10 mouse cellular contexts compared by ENCODE assay signal in genomic region chr2:102550910-102551582, GRCm38 (mm10). TPM values are rescaled to one million over a fixed set of nuclear protein-coding genes. Genes with fewer than 3 reads are reported as not detected.
DNase-seq lines count a peak whose midpoint lies in the region; ATAC-seq and TF ChIP-seq lines count a peak whose summit lies in the region.
"Had no signal": no experiment of that assay in that cellular context is flagged by ENCODE, and none has a peak within 500 bp of the region (broad histone marks: within the 10 kb centered on the region; RNA-seq: fewer than 3 reads in every experiment).

No protein-coding gene starts in this region.

- H3K9ac ChIP-seq in embryonic facial prominence, embryonic 11.5 days (replicated peaks; ENCODE audit: low read length), result no peak overlapping the region
- H3K9ac ChIP-seq in limb, embryonic 12.5 days (replicated peaks), result peak overlapping the region; percentile 18; the same call in 1 of the 2 replicates
- H3K9ac ChIP-seq in liver, embryonic 16.5 days (ENCODE audit: low read depth, low read length), result no peak overlapping the region

- no peak for TF ChIP-seq POLR2A in kidney, adult 2 months (IDR thresholded peaks at IDR 0.05; ENCODE audit: low read depth, low read length)

- no peak overlapping the region for H3K4me2 ChIP-seq in embryonic facial prominence, embryonic 11.5 days (ENCODE audit: low read depth, low read length)
- peak overlapping the region; percentile 68 for H3K4me2 ChIP-seq in limb, embryonic 12.5 days
- peak overlapping the region; percentile 30 for H3K4me2 ChIP-seq in liver, embryonic 16.5 days (ENCODE audit: low read depth, low read length)

- no peak overlapping the region for H3K27ac ChIP-seq in embryonic facial prominence, embryonic 11.5 days (replicated peaks; ENCODE audit: low read depth, low read length)
- H3K27ac ChIP-seq in embryonic facial prominence, embryonic 10.5 days (replicated peaks), result no peak overlapping the region
- no peak overlapping the region for H3K27ac ChIP-seq in limb, embryonic 12.5 days
- H3K27ac ChIP-seq in limb, embryonic 10.5 days, result no peak overlapping the region
- peak overlapping the region; percentile 5; the same call in 1 of the 2 replicates for H3K27ac ChIP-seq in kidney, adult 2 months (ENCODE audit: insufficient read depth, low read depth, low read length)
- H3K27ac ChIP-seq in liver, embryonic 16.5 days (ENCODE audit: low read length), result peak overlapping the region; percentile 27; the same call in 1 of the 2 replicates

- H3K4me1 ChIP-seq in embryonic facial prominence, embryonic 11.5 days (ENCODE audit: control insufficient read depth, insufficient read depth, low read length), result no peaks in the 10 kb centered on the region; the same call in 1 of the 2 replicates
- peaks cover 36% of the 10 kb centered on the region for H3K4me1 ChIP-seq in embryonic facial prominence, embryonic 10.5 days
- peaks cover 37% of the 10 kb centered on the region for H3K4me1 ChIP-seq in limb, embryonic 12.5 days (replicated peaks)
- peaks cover 31% of the 10 kb centered on the region for H3K4me1 ChIP-seq in limb, embryonic 10.5 days
- H3K4me1 ChIP-seq in kidney, adult 2 months (ENCODE audit: control insufficient read depth, insufficient read depth, low read length), result peaks cover 12% of the 10 kb centered on the region
- no peaks in the 10 kb centered on the region; the same call in 1 of the 2 replicates for H3K4me1 ChIP-seq in liver, embryonic 16.5 days (ENCODE audit: control insufficient read depth, low read depth, low read length)

- TF ChIP-seq CTCF in kidney, adult 2 months (conservative IDR thresholded peaks at IDR 0.05; ENCODE audit: insufficient read depth, insufficient read length, low read depth, low read length), result no peak

- no peak for ATAC-seq in embryonic facial prominence, embryonic 11.5 days (replicated peaks; ENCODE audit: insufficient number of reproducible peaks, low FRiP score, low TSS enrichment, low read depth)
- ATAC-seq in limb, embryonic 12.5 days (ENCODE audit: insufficient number of reproducible peaks, insufficient read depth, low FRiP score, low TSS enrichment, low read depth), result no peak
- peak; percentile 70 for ATAC-seq in liver, embryonic 16.5 days (ENCODE audit: low read depth)

- H3K27me3 ChIP-seq in embryonic facial prominence, embryonic 11.5 days (ENCODE audit: control insufficient read depth, insufficient read depth, low read length), result 0 out of 2 replicates have a peak, but pooled peaks cover 2% of the 10 kb centered on the region
- H3K27me3 ChIP-seq in embryonic facial prominence, embryonic 10.5 days (replicated peaks; ENCODE audit: low read depth, poor library complexity, severe bottlenecking), result peaks cover 32% of the 10 kb centered on the region
- H3K27me3 ChIP-seq in limb, embryonic 12.5 days, result peaks cover 25% of the 10 kb centered on the region
- H3K27me3 ChIP-seq in limb, embryonic 10.5 days (ENCODE audit: low read depth, poor library complexity, severe bottlenecking), result peaks cover 37% of the 10 kb centered on the region
- no peaks in the 10 kb centered on the region for H3K27me3 ChIP-seq in kidney, adult 2 months (replicated peaks; ENCODE audit: control insufficient read depth, insufficient read depth, low read length)
- H3K27me3 ChIP-seq in liver, embryonic 16.5 days (ENCODE audit: control insufficient read depth, insufficient read depth, low read depth, low read length), result no peaks in the 10 kb centered on the region; the same call in 1 of the 2 replicates

- no peak overlapping the region for H3K4me3 ChIP-seq in embryonic facial prominence, embryonic 11.5 days (ENCODE audit: low read depth, low read length)
- no peak overlapping the region for H3K4me3 ChIP-seq in embryonic facial prominence, embryonic 10.5 days
- peak overlapping the region; percentile 42 for H3K4me3 ChIP-seq in limb, embryonic 12.5 days (replicated peaks)
- H3K4me3 ChIP-seq in limb, embryonic 10.5 days, result no peak overlapping the region
- peak overlapping the region; percentile 4; the same call in 1 of the 2 replicates for H3K4me3 ChIP-seq in kidney, adult 2 months (ENCODE audit: insufficient read depth, low read depth, low read length)
- H3K4me3 ChIP-seq in liver, embryonic 16.5 days (ENCODE audit: low read depth, low read length), result peak overlapping the region; percentile 20

- no peaks in the 10 kb centered on the region for H3K36me3 ChIP-seq in embryonic facial prominence, embryonic 11.5 days (replicated peaks; ENCODE audit: control insufficient read depth, insufficient read depth, low read depth, low read length)
- no peaks in the 10 kb centered on the region for H3K36me3 ChIP-seq in embryonic facial prominence, embryonic 10.5 days (replicated peaks)
- H3K36me3 ChIP-seq in limb, embryonic 12.5 days, result no peaks in the 10 kb centered on the region
- no peaks in the 10 kb centered on the region for H3K36me3 ChIP-seq in limb, embryonic 10.5 days
- no peaks in the 10 kb centered on the region for H3K36me3 ChIP-seq in kidney, adult 2 months (ENCODE audit: control insufficient read depth, insufficient read depth, low read length)
- H3K36me3 ChIP-seq in liver, embryonic 16.5 days (ENCODE audit: control insufficient read depth, insufficient read depth), result no peaks in the 10 kb centered on the region

- peak; percentile 18 for DNase-seq in embryonic facial prominence, embryonic 11.5 days (ENCODE audit: low spot score)
- no peak for DNase-seq in embryonic facial prominence, embryonic 10.5 days (ENCODE audit: low spot score)
- DNase-seq in limb, embryonic 10.5 days (ENCODE audit: low spot score), result no peak
- DNase-seq in kidney, adult 2 months, result peak; percentile 65
- no peak for DNase-seq in MN1 (ENCODE audit: low spot score)
- no peak for DNase-seq in spleen, adult 12 weeks (ENCODE audit: low spot score)
- DNase-seq: cerebellum, adult 11 months; thymus, postnatal 14 days had no signal

- no peaks in the 10 kb centered on the region for H3K9me3 ChIP-seq in embryonic facial prominence, embryonic 11.5 days (replicated peaks; ENCODE audit: control insufficient read depth, low read length)
- no peaks in the 10 kb centered on the region for H3K9me3 ChIP-seq in embryonic facial prominence, embryonic 10.5 days
- H3K9me3 ChIP-seq in limb, embryonic 12.5 days, result no peaks in the 10 kb centered on the region
- H3K9me3 ChIP-seq in limb, embryonic 10.5 days (replicated peaks), result no peaks in the 10 kb centered on the region
- no peaks in the 10 kb centered on the region for H3K9me3 ChIP-seq in liver, embryonic 16.5 days (replicated peaks; ENCODE audit: control insufficient read depth, low read length)

- 26% methylated on average over 6 of the region's 6 CpGs for WGBS in embryonic facial prominence, embryonic 11.5 days
- 36% methylated on average over 6 of the region's 6 CpGs for WGBS in embryonic facial prominence, embryonic 10.5 days
- 27% methylated on average over 6 of the region's 6 CpGs for WGBS in limb, embryonic 12.5 days
- WGBS in limb, embryonic 10.5 days, result 34% methylated on average over 6 of the region's 6 CpGs
- 21% methylated on average over 6 of the region's 6 CpGs for WGBS in kidney, adult 2 months
- WGBS in liver, embryonic 16.5 days (ENCODE audit: insufficient replicate concordance), result 17% methylated on average over 6 of the region's 6 CpGs

RNA-seq across cellular contexts. Expression of gene Pamr1, which starts 1.2 kb away (rescaled TPM):
- polyA plus RNA-seq in embryonic facial prominence, embryonic 11.5 days (2014; fragmentation: Nextera tagmentation; extraction: Ambion mirVana), result 1.6 and 3.0 TPM in 2 replicates
- 0.44 and 0.64 TPM in 2 replicates for polyA plus RNA-seq in embryonic facial prominence, embryonic 10.5 days (2016; fragmentation: Nextera tagmentation; extraction: Ambion mirVana)
- polyA plus RNA-seq in limb, embryonic 12.5 days (2016; fragmentation: Nextera tagmentation; extraction: Ambion mirVana), result 18.8 and 20.6 TPM in 2 replicates
- 0.31 and 1.7 TPM in 2 replicates for polyA plus RNA-seq in limb, embryonic 10.5 days (2016; fragmentation: Nextera tagmentation; extraction: Ambion mirVana)
- polyA plus RNA-seq in kidney, adult 2 months (2012; rRNA removed), result 6.1 and 7.5 TPM in 2 replicates
- 8.6 TPM in 2 replicates for polyA plus RNA-seq in liver, embryonic 16.5 days (2015; fragmentation: Nextera tagmentation; extraction: Ambion mirVana)

Comparison
In these comparisons a context has a peak if more than half of its experiments do, and no peak if none do; other contexts are left out.
1. DNase-seq: peak in embryonic facial prominence, embryonic 11.5 days (single experiment) and kidney, adult 2 months (single experiment); none in embryonic facial prominence, embryonic 10.5 days (single experiment), limb, embryonic 10.5 days (single experiment), MN1 (single experiment) and spleen, adult 12 weeks (single experiment).
2. H3K4me3 ChIP-seq: peak in limb, embryonic 12.5 days (single experiment), kidney, adult 2 months (single experiment) and liver, embryonic 16.5 days (single experiment); none in embryonic facial prominence, embryonic 11.5 days (single experiment), embryonic facial prominence, embryonic 10.5 days (single experiment) and limb, embryonic 10.5 days (single experiment).
3. H3K27ac ChIP-seq: peak in kidney, adult 2 months (single experiment) and liver, embryonic 16.5 days (single experiment); none in embryonic facial prominence, embryonic 11.5 days (single experiment), embryonic facial prominence, embryonic 10.5 days (single experiment), limb, embryonic 12.5 days (single experiment) and limb, embryonic 10.5 days (single experiment).